Mouse (Mus musculus): Measurements from ENCODE around the gene Rfpl4. TPM values are rescaled to one million over a fixed set of nuclear protein-coding genes. Genes with fewer than 3 reads are reported as not detected.
"Not testable (repeated sequence)": the region's sequence is repeated elsewhere in the genome, so short reads cannot be mapped to it uniquely, and the experiment has no call there.

Gene Rfpl4
- polyA plus RNA-seq (2012; ENCODE audit: insufficient read depth, insufficient read length, missing spikeins): not detected in 2 replicates

DNA sequence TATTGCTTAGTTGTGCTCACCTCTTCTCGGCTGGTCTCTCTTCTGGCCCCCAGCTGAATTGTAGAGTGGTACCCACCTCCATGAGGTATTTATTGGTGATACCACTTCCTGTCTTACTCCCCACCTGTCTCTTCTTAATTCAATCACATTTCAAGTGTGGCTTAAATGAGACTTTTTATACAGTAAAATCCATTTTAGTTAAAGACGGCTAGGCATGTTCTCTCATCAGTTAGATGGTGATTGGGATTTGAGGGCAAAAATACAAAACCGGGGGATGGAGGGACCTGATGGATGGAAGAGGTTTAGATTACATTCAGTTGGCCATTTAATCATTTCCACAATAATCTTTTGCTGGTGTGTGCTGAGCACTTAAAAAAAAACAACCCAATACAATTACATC lies at the start of gene Rfpl4:
Gene Rfpl4 (minus strand): TSS at position 101 of the 400 bp plus-strand sequence.
- Histone ChIP-seq H3K4me3 (ENCODE audit: insufficient read depth, low read length) (no peak within 1 kb of the TSS), H3K27ac (ENCODE audit: insufficient read depth, low read depth, low read length) (no peak within 1 kb of the TSS), H3K4me1 (ENCODE audit: control insufficient read depth, insufficient read depth, low read length) (peaks cover 12% of the 10 kb centered on the region)
- TF ChIP-seq POLR2A (IDR thresholded peaks at IDR 0.05; ENCODE audit: borderline replicate concordance, low read depth, low read length) (no peak), CTCF (IDR thresholded peaks at IDR 0.05; ENCODE audit: low read depth, low read length) (no peak)

GRCm38 (mm10) chr7:5149570-5149969 lies 32.8 kb upstream of the Rfpl4 start, which contains the start of gene Vmn1r55:
Gene Vmn1r55, minus strand, starts transcription at chr7:5149670.
- not testable (repeated sequence) for H3K4me3 ChIP-seq (ENCODE audit: insufficient read depth, low read length); H3K4me1 ChIP-seq (ENCODE audit: control insufficient read depth, insufficient read depth, low read length); H3K27ac ChIP-seq (ENCODE audit: insufficient read depth, low read depth, low read length)

GRCm38 (mm10) chr7:5125549-5126406 lies 9.0 kb upstream of the Rfpl4 start, which contains the start of gene Rasl2-9:
Gene Rasl2-9, minus strand, starts transcription at chr7:5125950.
- Histone ChIP-seq H3K4me1 (ENCODE audit: control insufficient read depth, insufficient read depth, low read length) (peaks cover 9% of the 10 kb centered on the region), H3K4me3 (ENCODE audit: insufficient read depth, low read length) (peak within 1 kb of the TSS; percentile 70), H3K27ac (ENCODE audit: insufficient read depth, low read depth, low read length) (no peak within 1 kb of the TSS)
- peak; percentile 52 for TF ChIP-seq CTCF (IDR thresholded peaks at IDR 0.05; ENCODE audit: low read depth, low read length)
- TF ChIP-seq POLR2A (IDR thresholded peaks at IDR 0.05; ENCODE audit: borderline replicate concordance, low read depth, low read length): no peak

GRCm38 (mm10) chr7:5125078-5125477 lies 8.3 kb upstream of the Rfpl4 start:
- H3K27ac ChIP-seq (ENCODE audit: insufficient read depth, low read depth, low read length): no peak overlapping the region
- H3K4me1 ChIP-seq (ENCODE audit: control insufficient read depth, insufficient read depth, low read length): peaks cover 9% of the 10 kb centered on the region
- H3K4me3 ChIP-seq (ENCODE audit: insufficient read depth, low read length): peak overlapping the region; percentile 70
- no peak for TF ChIP-seq CTCF (IDR thresholded peaks at IDR 0.05; ENCODE audit: low read depth, low read length)
- TF ChIP-seq POLR2A (IDR thresholded peaks at IDR 0.05; ENCODE audit: borderline replicate concordance, low read depth, low read length): no peak

- Histone ChIP-seq H3K4me3 (ENCODE audit: insufficient read depth, low read length) (no peak overlapping the region), H3K27ac (ENCODE audit: insufficient read depth, low read depth, low read length) (no peak overlapping the region), H3K4me1 (ENCODE audit: control insufficient read depth, insufficient read depth, low read length) (peaks cover 12% of the 10 kb centered on the region)
- TF ChIP-seq CTCF (IDR thresholded peaks at IDR 0.05; ENCODE audit: low read depth, low read length): no peak
- no peak for TF ChIP-seq POLR2A (IDR thresholded peaks at IDR 0.05; ENCODE audit: borderline replicate concordance, low read depth, low read length)
These were observed 4.0 kb downstream of the Rfpl4 start for GRCm38 (mm10) chr7:5112701-5113100.

GRCm38 (mm10) chr7:5109301-5109700 lies 7.4 kb downstream of the Rfpl4 start:
- Histone ChIP-seq H3K4me3 (ENCODE audit: insufficient read depth, low read length) (no peak overlapping the region), H3K4me1 (ENCODE audit: control insufficient read depth, insufficient read depth, low read length) (peaks cover 14% of the 10 kb centered on the region), H3K27ac (ENCODE audit: insufficient read depth, low read depth, low read length) (no peak overlapping the region)
- TF ChIP-seq POLR2A (IDR thresholded peaks at IDR 0.05; ENCODE audit: borderline replicate concordance, low read depth, low read length) (no peak), CTCF (IDR thresholded peaks at IDR 0.05; ENCODE audit: low read depth, low read length) (no peak)

GRCm38 (mm10) chr7:5108272-5108671 lies 8.5 kb downstream of the Rfpl4 start:
- H3K4me3 ChIP-seq (ENCODE audit: insufficient read depth, low read length): no peak overlapping the region
- peaks cover 14% of the 10 kb centered on the region for H3K4me1 ChIP-seq (ENCODE audit: control insufficient read depth, insufficient read depth, low read length)
- TF ChIP-seq CTCF (IDR thresholded peaks at IDR 0.05; ENCODE audit: low read depth, low read length) (no peak), POLR2A (IDR thresholded peaks at IDR 0.05; ENCODE audit: borderline replicate concordance, low read depth, low read length) (no peak)
- H3K27ac ChIP-seq (ENCODE audit: insufficient read depth, low read depth, low read length): no peak overlapping the region

DNA sequence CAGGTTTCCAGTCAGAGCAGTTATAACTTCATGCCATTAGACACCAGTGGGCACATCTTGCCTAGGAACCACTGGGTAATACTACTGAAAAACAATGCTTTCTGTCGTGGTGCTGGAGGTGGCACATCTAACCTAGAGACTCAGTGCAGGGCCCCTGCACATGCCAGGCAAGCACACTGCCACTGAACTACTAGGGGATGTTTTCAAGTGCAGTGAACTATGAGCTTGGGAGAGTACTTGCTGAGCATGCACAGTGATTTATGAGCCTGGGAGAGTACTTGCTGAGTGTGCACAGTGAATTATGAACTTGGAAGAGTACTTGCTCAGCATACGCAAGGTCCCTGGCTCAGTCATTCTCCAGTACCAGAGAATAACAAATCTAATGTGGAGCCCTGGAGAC lies 14.2 kb downstream of the Rfpl4 start:
- no peak overlapping the region for H3K27ac ChIP-seq (ENCODE audit: insufficient read depth, low read depth, low read length)

DNA sequence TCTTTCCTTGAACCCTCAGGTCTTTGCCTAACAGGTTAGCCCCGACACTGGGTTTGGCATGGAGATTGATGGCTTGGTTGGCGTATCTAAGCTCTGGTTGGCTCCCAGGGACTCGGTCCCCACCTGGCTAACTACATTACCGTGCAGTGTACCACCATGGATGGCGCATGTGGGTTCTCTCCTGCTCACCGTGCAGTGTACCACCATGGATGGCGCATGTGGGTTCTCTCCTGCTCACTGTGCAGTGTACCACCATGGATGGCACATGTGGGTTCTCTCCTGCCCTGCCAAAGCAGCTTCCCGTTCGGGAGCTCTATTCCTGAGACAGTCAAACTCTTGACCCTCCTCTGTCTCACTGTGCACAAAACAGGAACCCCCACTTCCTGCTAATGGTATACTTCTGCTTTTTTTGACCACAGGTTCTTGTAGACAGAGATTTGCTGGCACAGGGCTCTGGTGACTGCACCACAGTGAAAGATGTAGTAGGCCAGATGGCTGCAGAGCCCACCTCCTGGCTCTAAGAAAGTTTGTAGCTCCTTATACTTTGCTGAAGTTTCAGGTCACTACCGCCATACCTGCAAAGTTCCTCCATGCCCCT lies 15.6 kb downstream of the Rfpl4 start:
- Histone ChIP-seq H3K4me1 (ENCODE audit: control insufficient read depth, insufficient read depth, low read length) (peaks cover 39% of the 10 kb centered on the region), H3K27ac (ENCODE audit: insufficient read depth, low read depth, low read length) (peak overlapping the region; percentile 60), H3K4me3 (ENCODE audit: insufficient read depth, low read length) (no peak overlapping the region)
- no peak for TF ChIP-seq POLR2A (IDR thresholded peaks at IDR 0.05; ENCODE audit: borderline replicate concordance, low read depth, low read length)
- no peak for TF ChIP-seq CTCF (IDR thresholded peaks at IDR 0.05; ENCODE audit: low read depth, low read length)

More for the DNA sequence above, 14.2 kb downstream of the Rfpl4 start:
- Histone ChIP-seq H3K4me1 (ENCODE audit: control insufficient read depth, insufficient read depth, low read length) (peaks cover 39% of the 10 kb centered on the region), H3K4me3 (ENCODE audit: insufficient read depth, low read length) (no peak overlapping the region)
- no peak for TF ChIP-seq CTCF (IDR thresholded peaks at IDR 0.05; ENCODE audit: low read depth, low read length)

DNA sequence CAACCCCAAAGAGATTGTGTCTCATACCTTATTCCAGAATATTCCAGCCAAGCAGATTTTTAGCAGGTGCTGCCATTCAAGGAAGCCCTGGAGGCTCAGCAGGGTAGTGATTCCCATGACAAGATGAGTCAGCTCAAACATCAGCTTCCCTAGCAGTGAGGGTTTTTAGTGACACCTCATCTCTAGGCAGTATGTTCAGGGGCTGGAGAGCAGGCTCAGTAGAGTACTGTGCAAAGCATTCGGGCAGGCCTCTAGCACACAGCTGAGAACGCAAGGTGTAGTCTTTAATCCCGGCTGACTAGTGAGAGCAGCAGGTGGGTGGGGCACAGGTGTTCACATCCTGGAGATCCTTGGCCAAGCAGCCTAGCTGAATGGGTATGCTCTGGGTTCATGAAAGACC lies 17.0 kb downstream of the Rfpl4 start:
- no peak overlapping the region for H3K27ac ChIP-seq (ENCODE audit: insufficient read depth, low read depth, low read length)
- peaks cover 37% of the 10 kb centered on the region for H3K4me1 ChIP-seq (ENCODE audit: control insufficient read depth, insufficient read depth, low read length)
- H3K4me3 ChIP-seq (ENCODE audit: insufficient read depth, low read length): no peak overlapping the region
- TF ChIP-seq CTCF (IDR thresholded peaks at IDR 0.05; ENCODE audit: low read depth, low read length) (no peak), POLR2A (IDR thresholded peaks at IDR 0.05; ENCODE audit: borderline replicate concordance, low read depth, low read length) (no peak)
